Mouse (Mus musculus): ENCODE data around the gene Sec14l1. TPM values are rescaled to one million over a fixed set of nuclear protein-coding genes. Genes with fewer than 3 reads are reported as not detected.

Gene Sec14l1
- total and polyA plus RNA-seq, 3 experiments = 42.0 to 55.9 TPM; not detected in 1

GRCm38 (mm10) chr11:117182808-117183207 lies 67.8 kb downstream of the Sec14l1 start:
- no peaks in the 10 kb centered on the region for H3K9me3 ChIP-seq (replicated peaks; ENCODE audit: insufficient read depth, low read length)
- H3K9ac ChIP-seq (ENCODE audit: control insufficient read depth, low read depth, low read length, poor library complexity, severe bottlenecking) = no peak overlapping the region
- no peak overlapping the region for H3K27ac ChIP-seq (ENCODE audit: control insufficient read depth, low read depth, low read length)
- no peak for DNase-seq (ENCODE audit: low read depth, low spot score)
- no peaks in the 10 kb centered on the region for H3K79me2 ChIP-seq (ENCODE audit: control insufficient read depth, insufficient read depth, low read length, poor library complexity)
- no peaks in the 10 kb centered on the region for H3K36me3 ChIP-seq (ENCODE audit: control insufficient read depth in 1 of 2, insufficient read depth in 2 of 2, low read length in 2 of 2)
- H3K4me3 ChIP-seq (ENCODE audit: control insufficient read depth in 1 of 2, insufficient read depth in 1 of 2, low read depth in 2 of 2, low read length in 2 of 2) = no peak overlapping the region
- H3K27me3 ChIP-seq (ENCODE audit: control insufficient read depth in 1 of 2, insufficient read depth in 2 of 2, low read length in 2 of 2) = peaks cover 1 to 3% of the 10 kb centered on the region in 2 experiments; a peak in 3 of 4 replicates
- no peaks in the 10 kb centered on the region for H3K4me1 ChIP-seq (ENCODE audit: control insufficient read depth in 1 of 2, insufficient read depth in 2 of 2, low read length in 2 of 2)
- no peak for TF ChIP-seq SMC3 (IDR thresholded peaks at IDR 0.05; ENCODE audit: low read depth, low read length)

GRCm38 (mm10) chr11:117183299-117183698 lies 68.3 kb downstream of the Sec14l1 start:
- Histone ChIP-seq H3K27ac (ENCODE audit: control insufficient read depth, low read depth, low read length) (no peak overlapping the region), H3K9ac (ENCODE audit: control insufficient read depth, low read depth, low read length, poor library complexity, severe bottlenecking) (no peak overlapping the region), H3K36me3 (ENCODE audit: control insufficient read depth in 1 of 2, insufficient read depth in 2 of 2, low read length in 2 of 2) (no peaks in the 10 kb centered on the region), H3K79me2 (ENCODE audit: control insufficient read depth, insufficient read depth, low read length, poor library complexity) (no peaks in the 10 kb centered on the region), H3K27me3 (ENCODE audit: control insufficient read depth in 1 of 2, insufficient read depth in 2 of 2, low read length in 2 of 2) (peaks cover 3 to 7% of the 10 kb centered on the region in 2 experiments; a peak in 3 of 4 replicates), H3K4me3 (ENCODE audit: control insufficient read depth in 1 of 2, insufficient read depth in 1 of 2, low read depth in 2 of 2, low read length in 2 of 2) (no peak overlapping the region), H3K9me3 (replicated peaks; ENCODE audit: insufficient read depth, low read length) (no peaks in the 10 kb centered on the region), H3K4me1 (ENCODE audit: control insufficient read depth in 1 of 2, insufficient read depth in 2 of 2, low read length in 2 of 2) (no peaks in the 10 kb centered on the region)
- no peak for DNase-seq (ENCODE audit: low read depth, low spot score)
- TF ChIP-seq MAFK (IDR thresholded peaks at IDR 0.05; ENCODE audit: borderline replicate concordance, low read depth, low read length) = no peak
- TF ChIP-seq NELFE (IDR thresholded peaks at IDR 0.05; ENCODE audit: low read depth, low read length) = no peak
- TF ChIP-seq USF1 (IDR thresholded peaks at IDR 0.05; ENCODE audit: low read depth, low read length) = peak; percentile 51
- TF ChIP-seq MAX (IDR thresholded peaks at IDR 0.05; ENCODE audit: low read length) = no peak
- TF ChIP-seq MYC (IDR thresholded peaks at IDR 0.05; ENCODE audit: low read depth, low read length) = no peak
- TF ChIP-seq RCOR1 (IDR thresholded peaks at IDR 0.05; ENCODE audit: low read depth, low read length) = no peak

GRCm38 (mm10) chr11:117183841-117184240 lies 68.9 kb downstream of the Sec14l1 start:
- Histone ChIP-seq H3K9ac (ENCODE audit: control insufficient read depth, low read depth, low read length, poor library complexity, severe bottlenecking) (no peak overlapping the region), H3K4me3 (ENCODE audit: control insufficient read depth in 1 of 2, insufficient read depth in 1 of 2, low read depth in 2 of 2, low read length in 2 of 2) (no peak overlapping the region), H3K4me1 (ENCODE audit: control insufficient read depth in 1 of 2, insufficient read depth in 2 of 2, low read length in 2 of 2) (no peaks in the 10 kb centered on the region), H3K79me2 (ENCODE audit: control insufficient read depth, insufficient read depth, low read length, poor library complexity) (no peaks in the 10 kb centered on the region), H3K27me3 (ENCODE audit: control insufficient read depth in 1 of 2, insufficient read depth in 2 of 2, low read length in 2 of 2) (peaks cover 7 to 11% of the 10 kb centered on the region in 2 experiments), H3K9me3 (replicated peaks; ENCODE audit: insufficient read depth, low read length) (no peaks in the 10 kb centered on the region), H3K36me3 (ENCODE audit: control insufficient read depth in 1 of 2, insufficient read depth in 2 of 2, low read length in 2 of 2) (no peaks in the 10 kb centered on the region), H3K27ac (ENCODE audit: control insufficient read depth, low read depth, low read length) (no peak overlapping the region)
- TF ChIP-seq SIN3A (IDR thresholded peaks at IDR 0.05; ENCODE audit: low read length) = no peak
- no peak for TF ChIP-seq RCOR1 (IDR thresholded peaks at IDR 0.05; ENCODE audit: low read depth, low read length)
- TF ChIP-seq E2F4 (IDR thresholded peaks at IDR 0.05; ENCODE audit: borderline replicate concordance, low read depth, low read length) = no peak
- TF ChIP-seq NRF1 (IDR thresholded peaks at IDR 0.05; ENCODE audit: insufficient read depth, low read depth, low read length, poor library complexity, severe bottlenecking) = no peak
- TF ChIP-seq CTCF (IDR thresholded peaks at IDR 0.05 in 2 of 3, conservative IDR thresholded peaks at IDR 0.05 in 1 of 3; ENCODE audit: control insufficient read depth in 1 of 3, insufficient read depth in 1 of 3, low read depth in 2 of 3, low read length in 3 of 3, poor library complexity in 1 of 3, severe bottlenecking in 1 of 3) = peak in 1 of 3 experiments; percentile 23; a peak in 1 of 6 replicates
- no peak for TF ChIP-seq USF2 (IDR thresholded peaks at IDR 0.05; ENCODE audit: borderline replicate concordance in 1 of 2, insufficient read depth in 1 of 2, low read depth in 1 of 2, low read length in 2 of 2)
- no peak for TF ChIP-seq MXI1 (IDR thresholded peaks at IDR 0.05; ENCODE audit: low read depth, low read length)
- TF ChIP-seq ELF1 (IDR thresholded peaks at IDR 0.05; ENCODE audit: low read depth, low read length) = no peak
- peak; percentile 23; the same call in 1 of the 2 replicates for TF ChIP-seq SMC3 (IDR thresholded peaks at IDR 0.05; ENCODE audit: low read depth, low read length)
- no peak for TF ChIP-seq TBP (IDR thresholded peaks at IDR 0.05; ENCODE audit: low read depth, low read length)
- no peak for DNase-seq (ENCODE audit: low read depth, low spot score)

Data from MEL (cell line).